Mouse (Mus musculus) lung, adult 2 months (tissue): Measurements from ENCODE around the gene Nedd8.

ENCODE experiments used
- CTCF ChIP-seq: fragments of 200-500 bp; IDR thresholded peaks from 2 replicates; pipeline ENCODE4 v1.5.1; 2011; ENCODE audit warnings: mild to moderate bottlenecking, low read length, control low read depth; ENCODE audit not compliant: insufficient read depth
- POLR2A ChIP-seq: fragments of 200-500 bp; IDR thresholded peaks from 2 replicates; pipeline ENCODE4 v1.6.1; 2011; ENCODE audit warnings: low read depth, mild to moderate bottlenecking, control low read depth, low read length, borderline replicate concordance; ENCODE audit errors: extremely low read depth

DNA sequence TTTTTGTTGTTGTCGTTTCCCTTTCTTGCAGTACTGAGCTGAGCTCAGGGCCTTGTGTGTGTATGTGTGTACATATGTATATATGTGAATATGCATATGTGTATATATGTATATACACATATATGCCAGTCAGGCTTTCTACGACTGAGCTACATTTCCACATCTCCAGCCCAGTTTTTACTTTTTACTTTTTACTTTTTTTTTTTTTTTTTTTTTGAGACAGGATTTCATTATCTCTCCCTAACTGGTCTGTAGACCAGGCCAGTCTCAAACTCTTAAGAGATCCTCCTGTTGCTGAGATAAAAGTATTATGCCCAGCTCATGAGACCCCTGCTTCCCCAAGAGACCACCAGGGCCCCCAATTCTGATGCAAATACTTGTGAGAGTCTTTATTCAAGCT is 55.1 kb downstream of the Nedd8 start:
- no peak for TF ChIP-seq POLR2A
- TF ChIP-seq CTCF: no peak
